Mouse (Mus musculus) hindbrain, embryonic 12.5 days (tissue): ENCODE measurements at regions not wholly inside any gene's neighbourhood (a gene's known extent, or its start where the extent isn't known, plus 50 kb on each side); places are given as distances from the start of the nearest gene placed in this dataset.

ENCODE experiments used
- ATAC-seq: fragments of 200-750 bp; cut with Nextera tagmentation; 2 replicates; pipeline ENCODE4 v1.8.0; 2017; ENCODE audit warnings: moderate TSS enrichment; ENCODE audit not compliant: low FRiP score
- H3K27ac ChIP-seq: fragments of 300-500 bp; sonication (generic); 2 replicates; pipeline ENCODE4 v1.5.1; 2016; ENCODE audit warnings: mild to moderate bottlenecking
- H3K27me3 ChIP-seq: fragments of 300-500 bp; sonication (generic); 2 replicates; pipeline ENCODE4 v1.6.1; 2016; ENCODE audit warnings: mild to moderate bottlenecking
- H3K36me3 ChIP-seq: fragments of 300-500 bp; sonication (generic); 2 replicates; pipeline ENCODE4 v1.6.1; 2016; ENCODE audit warnings: mild to moderate bottlenecking
- H3K4me1 ChIP-seq: fragments of 300-500 bp; sonication (generic); 2 replicates; pipeline ENCODE4 v1.6.1; 2016
- H3K4me2 ChIP-seq: fragments of 300-500 bp; sonication (generic); replicated peaks from 2 replicates; pipeline ENCODE4 v1.6.1; 2016; ENCODE audit warnings: mild to moderate bottlenecking
- H3K4me3 ChIP-seq: fragments of 300-500 bp; sonication (generic); 2 replicates; pipeline ENCODE4 v1.5.1; 2016; ENCODE audit warnings: mild to moderate bottlenecking
- H3K9ac ChIP-seq: fragments of 300-500 bp; sonication (generic); 2 replicates; pipeline ENCODE4 v1.6.1; 2016; ENCODE audit warnings: mild to moderate bottlenecking, moderate library complexity
- H3K9me3 ChIP-seq: fragments of 300-500 bp; sonication (generic); replicated peaks from 2 replicates; pipeline ENCODE4 v1.6.1; 2016; ENCODE audit warnings: mild to moderate bottlenecking
- WGBS: fragments of 180-500 bp; shearing (Covaris S2); methylation state at CpG from one replicate; pipeline ENCODE4 v1.1.7; 2016; 5-methylcytosine and 5-hydroxymethylcytosine counted together

DNA sequence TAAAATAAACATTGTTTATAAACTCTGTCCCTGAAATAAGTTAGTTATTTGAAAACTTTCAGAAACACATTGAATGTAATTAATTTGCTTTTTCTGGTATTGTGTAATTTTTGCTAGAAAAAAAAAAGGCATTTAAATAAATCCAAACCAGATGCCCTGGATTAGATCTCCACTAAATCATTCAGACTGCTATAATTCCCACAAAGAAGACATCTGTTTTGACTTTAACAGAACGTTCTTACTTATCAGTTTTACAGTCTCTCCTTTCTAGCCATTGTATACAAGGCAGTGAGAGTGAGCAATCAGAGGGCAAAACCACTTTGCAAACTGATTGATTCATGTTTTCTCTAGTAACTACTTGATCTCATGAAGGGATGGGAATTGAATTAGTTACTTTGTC lies 478.8 kb downstream of the Slitrk6 start:
- no peak for ATAC-seq
- Histone ChIP-seq H3K27ac (no peak overlapping the region), H3K4me2 (no peak overlapping the region), H3K36me3 (no peaks in the 10 kb centered on the region), H3K4me3 (no peak overlapping the region), H3K9me3 (no peaks in the 10 kb centered on the region), H3K27me3 (no peaks in the 10 kb centered on the region), H3K4me1 (no peaks in the 10 kb centered on the region), H3K9ac (no peak overlapping the region)
- WGBS: 41% methylated on average over 1 of the region's 1 CpGs

DNA sequence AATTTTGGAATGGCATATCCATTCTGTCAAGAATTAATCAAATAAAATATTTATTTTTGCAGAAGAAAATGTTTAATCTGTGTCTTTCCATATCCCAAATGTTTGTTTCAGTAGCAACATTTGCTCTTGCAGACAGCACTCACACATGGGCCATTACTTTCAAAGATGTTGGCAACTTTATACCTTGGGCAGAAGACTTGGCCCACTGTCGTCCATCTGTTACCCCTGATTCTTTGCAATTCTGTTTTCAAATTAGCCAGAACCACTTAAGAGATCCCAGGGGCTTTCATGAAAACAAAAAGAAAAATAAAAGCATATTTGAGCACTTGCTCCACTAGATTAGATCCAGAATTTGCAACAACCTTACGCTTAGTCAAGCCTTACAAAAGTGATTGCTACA lies 483.7 kb downstream of the Slitrk6 start:
- no peak overlapping the region for H3K27ac ChIP-seq
- 68% methylated on average over 2 of the region's 2 CpGs for WGBS
- ATAC-seq: no peak
- H3K9me3 ChIP-seq: no peaks in the 10 kb centered on the region
- no peak overlapping the region for H3K9ac ChIP-seq
- H3K4me3 ChIP-seq: no peak overlapping the region
- no peaks in the 10 kb centered on the region for H3K36me3 ChIP-seq
- no peaks in the 10 kb centered on the region for H3K27me3 ChIP-seq
- no peak overlapping the region for H3K4me2 ChIP-seq
- no peaks in the 10 kb centered on the region for H3K4me1 ChIP-seq

DNA sequence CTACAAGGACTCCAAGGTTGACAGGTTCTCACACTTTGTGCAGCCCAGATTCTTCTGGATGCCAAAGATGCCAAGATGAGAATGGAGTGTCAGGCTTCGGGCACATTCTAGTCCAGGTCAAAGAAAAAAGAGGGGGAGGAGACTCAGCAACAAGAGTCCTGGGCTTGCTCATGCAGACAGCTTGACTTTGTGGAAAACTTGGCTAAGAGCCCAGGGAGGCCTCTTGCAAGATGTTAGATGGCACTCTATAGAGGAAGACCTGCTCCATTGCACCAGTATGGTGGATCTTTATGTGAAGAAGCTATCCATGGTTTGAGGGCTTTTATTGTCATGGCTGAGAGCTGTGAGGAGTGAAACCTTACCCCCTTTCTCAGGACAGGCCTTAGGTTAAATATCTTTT lies 510.5 kb downstream of the Slitrk6 start:
- whole genome bisulfite sequencing: 91% methylated on average over 1 of the region's 1 CpGs
- H3K27ac ChIP-seq: no peak overlapping the region
- no peaks in the 10 kb centered on the region for H3K27me3 ChIP-seq
- no peak overlapping the region for H3K4me2 ChIP-seq
- H3K36me3 ChIP-seq: no peaks in the 10 kb centered on the region
- no peak overlapping the region for H3K9ac ChIP-seq
- no peaks in the 10 kb centered on the region for H3K4me1 ChIP-seq
- no peak overlapping the region for H3K4me3 ChIP-seq
- no peaks in the 10 kb centered on the region for H3K9me3 ChIP-seq
- no peak for ATAC-seq

DNA sequence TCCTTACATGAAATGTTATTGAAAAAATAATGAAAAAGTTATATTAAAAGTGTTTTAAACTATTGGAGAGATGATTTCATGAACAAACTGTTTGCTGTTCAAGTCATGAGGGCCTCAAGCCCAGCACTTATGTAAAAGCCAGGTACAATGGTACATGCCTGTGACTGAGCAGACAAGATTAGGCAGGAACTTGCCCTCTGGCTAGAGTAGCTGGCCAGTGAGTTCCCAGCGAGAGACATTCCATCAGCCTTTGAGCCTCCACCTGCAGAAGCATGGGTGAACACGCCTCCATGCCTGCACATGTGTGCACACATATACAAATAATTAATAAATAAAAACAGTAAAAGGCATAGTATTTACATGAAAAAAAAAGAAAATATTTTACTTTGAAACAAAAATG lies 511.4 kb downstream of the Slitrk6 start:
- Histone ChIP-seq H3K4me3 (no peak overlapping the region), H3K36me3 (no peaks in the 10 kb centered on the region), H3K9ac (no peak overlapping the region), H3K9me3 (no peaks in the 10 kb centered on the region), H3K27me3 (no peaks in the 10 kb centered on the region), H3K27ac (no peak overlapping the region), H3K4me2 (no peak overlapping the region), H3K4me1 (no peaks in the 10 kb centered on the region)
- whole genome bisulfite sequencing: 96% methylated on average over 2 of the region's 2 CpGs
- ATAC-seq: no peak

DNA sequence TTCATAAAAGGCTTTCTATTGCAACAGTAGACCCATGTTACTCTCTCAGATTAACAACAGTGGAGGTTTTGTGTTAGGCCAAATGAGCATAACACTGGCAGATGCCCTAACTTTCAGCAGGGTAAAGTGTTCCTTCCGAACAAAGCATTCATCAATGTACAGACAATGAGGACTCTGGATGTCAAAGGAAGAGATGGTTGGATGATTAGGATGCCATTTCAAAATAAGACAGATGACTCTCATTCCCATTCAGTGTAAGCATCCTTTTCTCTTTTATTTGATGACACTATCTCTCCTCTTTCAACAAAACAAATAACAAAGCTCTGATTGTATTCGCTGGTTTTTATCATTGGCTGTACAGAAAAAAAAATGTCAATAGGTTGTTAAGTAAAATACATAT lies 516.1 kb downstream of the Slitrk6 start:
- Histone ChIP-seq H3K27me3 (no peaks in the 10 kb centered on the region), H3K4me2 (no peak overlapping the region), H3K4me1 (no peaks in the 10 kb centered on the region), H3K36me3 (no peaks in the 10 kb centered on the region), H3K27ac (no peak overlapping the region), H3K4me3 (no peak overlapping the region), H3K9me3 (no peaks in the 10 kb centered on the region), H3K9ac (no peak overlapping the region)
- ATAC-seq: peak; percentile 58; the same call in 1 of the 2 replicates
- WGBS: 47% methylated on average over 2 of the region's 2 CpGs

DNA sequence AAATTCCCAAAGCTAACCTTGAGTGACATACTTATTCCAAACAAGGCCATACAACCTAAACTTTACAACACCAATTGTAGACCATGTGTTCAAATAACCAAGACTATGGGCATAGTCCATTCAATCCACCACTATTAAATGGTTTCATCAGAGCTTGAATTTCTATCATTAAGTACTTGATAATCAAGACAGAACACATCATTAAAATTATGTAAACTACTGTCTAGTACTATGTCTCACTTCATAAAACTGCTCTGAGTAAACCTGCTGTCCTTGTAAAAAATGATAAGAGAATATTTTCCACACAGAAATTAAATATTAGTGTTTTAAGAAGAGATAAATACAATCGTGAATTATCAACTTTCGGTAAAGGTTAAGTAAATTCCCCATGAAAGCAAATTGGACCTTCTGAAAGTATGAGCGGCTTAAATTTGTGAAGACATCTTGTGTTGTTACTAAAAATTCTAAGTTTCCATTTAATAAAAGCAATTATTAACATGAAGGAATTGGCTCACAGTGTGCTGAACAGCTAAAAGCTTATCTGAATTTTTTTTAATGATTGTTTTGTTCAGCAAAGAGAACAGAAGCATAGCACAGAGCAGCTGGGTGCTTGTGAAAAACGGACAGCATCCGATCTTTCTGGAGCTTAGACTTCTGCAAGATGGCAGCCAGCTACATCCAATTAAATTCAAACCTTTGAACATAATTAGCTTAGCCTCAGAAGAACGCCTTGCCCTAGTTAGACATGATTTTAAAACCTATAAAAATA lies 530.1 kb downstream of the Slitrk6 start:
- no peaks in the 10 kb centered on the region for H3K36me3 ChIP-seq
- H3K4me2 ChIP-seq: no peak overlapping the region
- H3K9ac ChIP-seq: no peak overlapping the region
- no peaks in the 10 kb centered on the region for H3K4me1 ChIP-seq
- no peaks in the 10 kb centered on the region for H3K27me3 ChIP-seq
- no peak overlapping the region for H3K27ac ChIP-seq
- H3K4me3 ChIP-seq: no peak overlapping the region
- H3K9me3 ChIP-seq: no peaks in the 10 kb centered on the region
- 85% methylated on average over 6 of the region's 6 CpGs for WGBS
- no peak for ATAC-seq

DNA sequence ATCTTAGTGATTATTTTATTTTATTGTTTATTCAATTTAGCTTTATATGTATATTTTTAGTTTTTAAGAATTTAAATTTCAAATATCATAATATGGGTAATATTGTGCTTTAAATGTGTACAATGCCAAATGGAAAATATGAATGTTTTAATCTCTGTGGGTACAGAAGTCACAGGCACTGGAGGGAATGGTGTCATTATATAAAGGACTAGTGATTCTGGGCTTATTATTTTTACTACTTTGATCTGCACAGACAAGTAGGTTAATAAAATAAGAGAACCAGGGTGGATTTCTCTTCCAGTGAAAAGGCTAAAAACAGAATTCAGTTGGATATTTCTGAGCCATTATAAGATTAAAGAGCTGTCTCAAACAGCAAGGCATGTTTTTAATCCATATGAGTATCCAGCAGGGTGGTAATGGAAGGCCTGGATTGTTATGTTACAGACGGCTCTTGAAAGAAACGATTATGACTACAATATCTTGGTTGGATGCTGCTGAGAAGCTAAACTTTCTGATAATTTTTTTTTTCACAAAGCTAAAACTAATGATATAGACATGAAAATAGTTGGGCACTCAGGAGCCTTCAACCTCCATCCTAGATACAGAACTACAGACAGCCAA lies 563.9 kb downstream of the Slitrk6 start:
- no peaks in the 10 kb centered on the region for H3K36me3 ChIP-seq
- H3K9me3 ChIP-seq: no peaks in the 10 kb centered on the region
- WGBS: 77% methylated on average over 2 of the region's 2 CpGs
- no peak overlapping the region for H3K9ac ChIP-seq
- H3K27ac ChIP-seq: no peak overlapping the region
- ATAC-seq: no peak
- no peak overlapping the region for H3K4me3 ChIP-seq
- no peak overlapping the region for H3K4me2 ChIP-seq
- no peaks in the 10 kb centered on the region for H3K27me3 ChIP-seq
- no peaks in the 10 kb centered on the region for H3K4me1 ChIP-seq

DNA sequence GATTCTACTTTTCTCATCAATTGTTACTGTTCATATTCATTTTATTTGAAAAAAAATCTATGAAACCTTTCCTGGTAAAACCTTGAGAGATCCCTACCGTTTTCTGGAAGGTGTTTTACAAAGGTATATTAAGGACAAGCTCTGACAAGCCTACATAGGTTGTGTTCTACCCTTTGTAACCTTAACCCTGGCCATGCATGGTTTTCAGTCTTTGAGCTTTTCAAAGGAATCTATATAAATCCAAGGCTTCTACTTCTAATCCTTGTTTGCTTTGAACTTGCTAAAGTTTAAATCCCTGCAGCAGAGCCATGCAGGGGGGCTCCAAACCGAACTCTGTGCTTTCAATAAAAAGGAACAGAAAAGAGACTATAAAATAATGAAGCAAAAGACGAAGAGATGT lies 564.5 kb downstream of the Slitrk6 start:
- Histone ChIP-seq H3K4me2 (no peak overlapping the region), H3K4me3 (no peak overlapping the region), H3K27ac (no peak overlapping the region), H3K9ac (no peak overlapping the region), H3K4me1 (no peaks in the 10 kb centered on the region), H3K27me3 (no peaks in the 10 kb centered on the region), H3K9me3 (no peaks in the 10 kb centered on the region), H3K36me3 (no peaks in the 10 kb centered on the region)
- WGBS: 74% methylated on average over 3 of the region's 3 CpGs
- ATAC-seq: no peak

DNA sequence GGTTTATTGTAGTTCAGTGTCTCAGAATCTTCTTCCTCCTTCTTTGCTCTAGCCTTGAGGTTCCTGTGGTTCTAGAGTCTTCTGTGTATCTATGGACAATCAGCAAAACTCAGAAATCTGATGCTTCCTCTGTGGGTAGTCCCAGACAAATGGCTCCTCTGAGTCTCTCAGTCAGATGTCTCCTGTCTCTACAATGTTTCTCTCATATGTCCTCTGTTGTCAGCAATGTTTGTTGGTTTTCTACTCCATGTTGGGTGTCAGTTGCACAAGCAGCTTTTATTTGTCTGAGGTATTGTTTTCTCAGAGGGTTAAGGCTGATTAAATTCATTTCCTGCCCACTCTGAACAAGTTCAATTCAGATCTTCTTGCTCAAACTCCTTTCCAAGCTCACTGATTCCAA lies 575.8 kb downstream of the Slitrk6 start:
- Histone ChIP-seq H3K4me3 (no peak overlapping the region), H3K9ac (no peak overlapping the region), H3K27me3 (no peaks in the 10 kb centered on the region), H3K4me2 (no peak overlapping the region), H3K9me3 (no peaks in the 10 kb centered on the region), H3K4me1 (no peaks in the 10 kb centered on the region), H3K36me3 (no peaks in the 10 kb centered on the region), H3K27ac (no peak overlapping the region)
- no peak for ATAC-seq

DNA sequence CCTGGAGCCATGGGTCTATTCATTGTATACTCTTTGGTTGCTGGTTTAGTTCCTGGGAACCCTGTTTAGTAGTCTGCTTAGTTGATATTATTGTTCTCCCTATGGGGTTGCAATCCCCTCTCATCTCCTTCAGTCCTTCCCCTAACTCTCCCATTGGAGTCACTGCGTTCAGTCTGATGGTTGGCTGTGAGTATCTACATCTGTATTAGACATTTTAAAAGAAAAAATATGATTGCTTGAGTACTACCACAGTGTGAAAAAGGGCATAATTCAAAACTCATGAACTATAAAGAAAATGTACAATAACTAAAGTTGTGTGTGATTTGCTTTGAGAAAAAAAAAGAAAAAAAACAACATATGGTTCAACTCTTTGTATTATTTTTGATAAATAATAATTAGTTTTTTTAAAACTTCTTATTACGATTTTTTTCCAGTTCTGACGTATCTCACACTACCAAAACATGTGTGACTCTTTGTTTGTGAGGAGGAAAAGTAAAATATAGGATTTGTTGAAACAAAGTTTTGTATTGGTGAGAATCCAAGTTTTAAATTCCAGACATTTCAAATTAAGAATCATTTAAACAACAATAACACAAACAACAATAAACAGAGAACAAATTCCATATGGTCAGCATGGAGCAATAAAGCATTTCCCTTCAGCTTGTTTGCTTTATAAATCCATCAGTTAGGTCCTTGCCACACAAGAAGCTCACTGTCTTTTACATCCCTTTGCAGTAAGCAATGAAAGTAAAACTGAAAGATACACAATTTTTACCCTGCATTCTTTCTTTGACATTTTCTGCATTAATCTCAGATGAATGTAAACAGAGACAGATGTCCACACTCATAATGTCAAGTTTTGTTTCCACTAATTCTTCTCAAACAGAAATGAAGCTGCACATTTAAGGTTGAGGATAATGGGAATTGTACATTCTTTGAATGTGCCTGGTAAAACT lies 583.5 kb downstream of the Slitrk6 start:
- no peak overlapping the region for H3K9ac ChIP-seq
- no peak overlapping the region for H3K4me2 ChIP-seq
- H3K36me3 ChIP-seq: no peaks in the 10 kb centered on the region
- H3K4me1 ChIP-seq: no peaks in the 10 kb centered on the region
- H3K27me3 ChIP-seq: no peaks in the 10 kb centered on the region
- no peak overlapping the region for H3K27ac ChIP-seq
- no peak overlapping the region for H3K4me3 ChIP-seq
- no peaks in the 10 kb centered on the region for H3K9me3 ChIP-seq
- ATAC-seq: no peak
- WGBS: 84% methylated on average over 3 of the region's 3 CpGs

DNA sequence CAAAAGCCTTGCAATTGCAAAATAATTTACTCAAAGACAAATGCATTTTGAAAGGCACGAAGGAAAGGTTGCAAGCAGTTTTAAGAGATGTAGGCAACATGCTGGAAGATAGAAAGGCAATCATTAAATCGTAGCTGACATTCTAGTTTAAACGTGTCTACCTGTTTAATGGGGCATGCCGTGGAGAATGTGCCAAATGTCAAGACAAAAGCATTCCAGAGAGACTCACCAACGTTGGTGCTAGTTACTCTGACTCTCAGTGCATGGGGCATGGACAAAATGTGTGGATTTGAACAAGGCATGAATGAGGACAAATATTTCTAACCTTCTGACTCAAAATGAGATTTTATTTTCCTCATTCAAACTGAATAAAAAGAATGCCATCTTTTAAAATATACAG lies 586.3 kb downstream of the Slitrk6 start:
- H3K36me3 ChIP-seq: no peaks in the 10 kb centered on the region
- H3K9ac ChIP-seq: no peak overlapping the region
- WGBS: 39% methylated on average over 5 of the region's 5 CpGs
- H3K4me3 ChIP-seq: no peak overlapping the region
- H3K4me1 ChIP-seq: no peaks in the 10 kb centered on the region
- no peak overlapping the region for H3K27ac ChIP-seq
- H3K9me3 ChIP-seq: no peaks in the 10 kb centered on the region
- no peaks in the 10 kb centered on the region for H3K27me3 ChIP-seq
- ATAC-seq: no peak
- no peak overlapping the region for H3K4me2 ChIP-seq

DNA sequence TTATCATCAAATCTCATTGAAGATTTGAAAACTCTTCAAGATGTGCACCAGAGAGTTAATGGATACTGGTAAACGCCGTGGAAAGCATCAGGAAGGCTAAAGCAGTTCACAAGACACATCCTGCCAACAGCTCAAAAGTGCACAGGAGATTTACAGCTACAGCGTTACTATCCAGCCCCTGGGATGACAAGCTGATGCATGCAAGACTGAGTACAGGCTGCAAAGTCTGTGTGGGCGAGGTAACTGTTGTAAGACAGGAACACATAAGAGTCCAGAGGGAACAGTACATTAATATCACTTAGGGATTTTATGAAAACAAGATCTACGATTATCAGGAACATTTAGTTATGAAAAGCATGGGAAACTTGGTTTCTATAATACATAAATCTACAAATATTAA lies 626.7 kb downstream of the Slitrk6 start:
- no peak overlapping the region for H3K4me2 ChIP-seq
- no peaks in the 10 kb centered on the region for H3K36me3 ChIP-seq
- no peaks in the 10 kb centered on the region for H3K9me3 ChIP-seq
- 80% methylated on average over 5 of the region's 5 CpGs for WGBS
- no peak overlapping the region for H3K27ac ChIP-seq
- H3K4me3 ChIP-seq: no peak overlapping the region
- no peak for ATAC-seq
- no peak overlapping the region for H3K9ac ChIP-seq
- no peaks in the 10 kb centered on the region for H3K27me3 ChIP-seq
- no peaks in the 10 kb centered on the region for H3K4me1 ChIP-seq
